Mouse (Mus musculus): ENCODE results near the gene Slc26a3. TPM values are rescaled to one million over a fixed set of nuclear protein-coding genes. Genes with fewer than 3 reads are reported as not detected.

The Slc26a3 gene
- polyA plus RNA-seq (2017; shearing (Covaris generic)), result 1 to 10 TPM in 1 of 2 experiments, not detected in 1; 2.4 TPM

GRCm38 (mm10) chr12:31390571-31390970, at the start of gene Slc26a3:
Gene Slc26a3, plus strand, starts transcription at chr12:31390871.

DNA sequence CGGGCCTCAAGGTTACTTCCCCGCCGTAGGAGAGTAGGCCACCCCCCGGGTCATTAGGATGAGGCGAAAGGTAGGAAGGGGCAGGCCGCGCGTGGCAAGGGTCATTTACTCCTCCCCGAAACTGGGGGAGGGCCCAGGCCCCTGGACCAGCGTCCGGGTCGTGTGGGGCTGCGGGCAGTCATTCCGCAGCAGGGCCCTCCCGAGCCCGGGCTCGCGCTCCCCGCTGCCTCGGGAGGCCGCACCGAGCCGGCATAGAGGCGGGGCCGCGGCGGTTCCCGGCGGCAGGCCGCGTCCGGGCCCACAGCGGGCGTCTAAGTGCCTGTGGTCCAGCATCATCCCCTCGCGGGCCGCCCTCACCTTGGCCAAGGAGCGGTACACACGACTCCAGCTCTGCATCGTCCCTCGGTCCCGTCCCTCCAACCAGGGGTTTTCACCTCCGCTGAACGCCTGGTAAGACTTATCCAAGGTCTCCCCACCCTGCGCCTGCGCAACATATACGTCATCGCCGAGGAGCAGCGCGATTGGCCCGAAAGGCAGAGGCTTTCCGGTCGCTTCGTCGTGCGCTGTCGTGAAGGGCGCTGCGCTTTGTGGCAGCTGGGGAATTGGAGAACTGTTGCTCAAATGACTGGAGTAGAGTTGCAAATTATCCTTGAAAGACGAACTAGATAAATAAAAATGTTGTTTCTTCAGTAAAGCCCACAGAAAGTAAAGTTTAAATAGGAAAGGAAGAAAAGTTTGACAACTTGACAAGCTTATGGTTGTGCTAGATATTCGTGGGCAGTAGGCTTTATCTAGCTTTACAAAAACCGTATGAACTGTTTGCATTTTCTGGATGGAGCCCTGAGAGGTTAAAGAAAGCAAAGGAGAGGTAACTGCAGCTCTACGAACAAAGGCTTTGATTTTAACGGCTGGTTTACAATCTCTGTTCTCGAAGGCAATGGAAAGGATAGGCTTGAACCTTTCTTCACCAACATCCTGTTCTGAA, 39.4 kb upstream of the Slc26a3 start, which contains the start of gene Dld:
Gene Dld (minus strand): TSS at position 510 of the 985 bp plus-strand sequence.

GRCm38 (mm10) chr12:31499314-31500131, 108.9 kb downstream of the Slc26a3 start, which contains the start of gene Cbll1:
Gene Cbll1, minus strand, starts transcription at chr12:31499616.

Other genes with a start within 250 kb of the Slc26a3 start
- gene Gm6993, start 150.1 kb upstream of the Slc26a3 start, polyA plus RNA-seq (2017; shearing (Covaris generic)), result not detected
- gene Lamb1, start 125.6 kb upstream of the Slc26a3 start, polyA plus RNA-seq (2017; shearing (Covaris generic)), result 1 to 10 TPM in 1 of 2 experiments, under 1 TPM in 1; 0.14 to 1.6 TPM
- 10 to 100 TPM; 78.2 to 90.8 TPM for gene Dld, start 39.4 kb upstream of the Slc26a3 start, polyA plus RNA-seq (2017; shearing (Covaris generic))
- gene Cbll1, start 108.7 kb downstream of the Slc26a3 start, polyA plus RNA-seq (2017; shearing (Covaris generic)), result 10 to 100 TPM; 29.1 to 32.4 TPM
- gene Slc26a4, start 169.1 kb downstream of the Slc26a3 start, polyA plus RNA-seq (2017; shearing (Covaris generic)), result 1 to 10 TPM in 1 of 2 experiments, not detected in 1; 1.0 TPM
- 10 to 100 TPM; 65.7 to 71.2 TPM for gene Bcap29, start 243.8 kb downstream of the Slc26a3 start, polyA plus RNA-seq (2017; shearing (Covaris generic))